Mouse (Mus musculus) forebrain, embryonic 10.5 days (tissue): ENCODE measurements around the gene Ccdc88b. TPM values are rescaled to one million over a fixed set of nuclear protein-coding genes. Genes with fewer than 3 reads are reported as not detected.

Source experiments
- DNase-seq: peaks from one replicate; pipeline ENCODE4 v3.0.0-alpha.2; 2017; ENCODE audit warnings: low spot score; ENCODE audit errors: extremely low spot score
- H3K27ac ChIP-seq: fragments of 300-500 bp; sonication (generic); 2 replicates; pipeline ENCODE4 v1.5.1; 2016; ENCODE audit warnings: mild to moderate bottlenecking
- H3K27me3 ChIP-seq: fragments of 300-500 bp; sonication (generic); 2 replicates; pipeline ENCODE4 v1.6.1; 2016; ENCODE audit warnings: mild to moderate bottlenecking; ENCODE audit not compliant: poor library complexity, severe bottlenecking
- H3K36me3 ChIP-seq: fragments of 300-500 bp; sonication (generic); replicated peaks from 2 replicates; pipeline ENCODE4 v1.6.1; 2016; ENCODE audit warnings: mild to moderate bottlenecking, moderate library complexity
- H3K4me1 ChIP-seq: fragments of 300-500 bp; sonication (generic); 2 replicates; pipeline ENCODE4 v1.6.1; 2016
- H3K4me3 ChIP-seq: fragments of 300-500 bp; sonication (generic); 2 replicates; pipeline ENCODE4 v1.5.1; 2016; ENCODE audit warnings: mild to moderate bottlenecking, moderate library complexity
- H3K9me3 ChIP-seq: fragments of 300-500 bp; sonication (generic); 2 replicates; pipeline ENCODE4 v1.6.1; 2016; ENCODE audit warnings: mild to moderate bottlenecking, moderate library complexity
- WGBS: fragments of 180-500 bp; shearing (Covaris S2); methylation state at CpG from one replicate; pipeline ENCODE4 v1.1.7; 2016; 5-methylcytosine and 5-hydroxymethylcytosine counted together
- polyA plus RNA-seq: library from polyadenylated mRNA; unstranded; fragments of >200 nt; fragmentation: Nextera tagmentation; extraction: Ambion mirVana; gene quantifications from 2 replicates; pipeline ENCODE4 v1.2.1, GENCODE M21; 2016

The Ccdc88b gene
- polyA plus RNA-seq, 1 experiment from 2014 or later, result 0.32 TPM

GRCm38 (mm10) chr19:6854658-6855057, 3.4 kb downstream of the Ccdc88b start:
- no peak for DNase-seq
- Histone ChIP-seq H3K4me1 (peaks cover 39% of the 10 kb centered on the region), H3K4me3 (no peak overlapping the region), H3K36me3 (no peaks in the 10 kb centered on the region), H3K27me3 (peaks cover 65% of the 10 kb centered on the region), H3K27ac (no peak overlapping the region), H3K9me3 (no peaks in the 10 kb centered on the region)
- 87% methylated on average over 12 of the region's 12 CpGs for WGBS

GRCm38 (mm10) chr19:6853903-6854302, 4.1 kb downstream of the Ccdc88b start:
- DNase-seq, result no peak
- WGBS, result 79% methylated on average over 8 of the region's 8 CpGs
- H3K4me1 ChIP-seq, result peaks cover 40% of the 10 kb centered on the region
- H3K27me3 ChIP-seq, result peaks cover 73% of the 10 kb centered on the region
- H3K4me3 ChIP-seq, result no peak overlapping the region
- H3K9me3 ChIP-seq, result no peaks in the 10 kb centered on the region
- H3K27ac ChIP-seq, result no peak overlapping the region
- H3K36me3 ChIP-seq, result no peaks in the 10 kb centered on the region

- peak overlapping the region; percentile 51 for H3K27ac ChIP-seq
- no peaks in the 10 kb centered on the region for H3K36me3 ChIP-seq
- no peak for DNase-seq
- no peak overlapping the region for H3K4me3 ChIP-seq
- peaks cover 85% of the 10 kb centered on the region for H3K27me3 ChIP-seq
- H3K9me3 ChIP-seq, result no peaks in the 10 kb centered on the region
- peaks cover 49% of the 10 kb centered on the region for H3K4me1 ChIP-seq
- WGBS, result 74% methylated on average over 21 of the region's 21 CpGs
These were observed 5.4 kb downstream of the Ccdc88b start for GRCm38 (mm10) chr19:6852393-6853305.

GRCm38 (mm10) chr19:6851497-6851896, 6.5 kb downstream of the Ccdc88b start:
- H3K27ac ChIP-seq, result no peak overlapping the region
- H3K27me3 ChIP-seq, result peaks cover 94% of the 10 kb centered on the region
- H3K4me3 ChIP-seq, result no peak overlapping the region
- DNase-seq, result no peak
- no peaks in the 10 kb centered on the region for H3K36me3 ChIP-seq
- peaks cover 43% of the 10 kb centered on the region for H3K4me1 ChIP-seq
- 87% methylated on average over 3 of the region's 3 CpGs for WGBS
- no peaks in the 10 kb centered on the region for H3K9me3 ChIP-seq

- peaks cover 24% of the 10 kb centered on the region for H3K4me1 ChIP-seq
- H3K27me3 ChIP-seq, result peaks cover 94% of the 10 kb centered on the region
- H3K4me3 ChIP-seq, result no peak overlapping the region
- 70% methylated on average over 23 of the region's 23 CpGs for WGBS
- no peak overlapping the region; the same call in 1 of the 2 replicates for H3K27ac ChIP-seq
- no peak for DNase-seq
- H3K9me3 ChIP-seq, result no peaks in the 10 kb centered on the region
- H3K36me3 ChIP-seq, result no peaks in the 10 kb centered on the region
These were observed 8.4 kb downstream of the Ccdc88b start for GRCm38 (mm10) chr19:6849506-6850068.

GRCm38 (mm10) chr19:6847841-6848517, 10.0 kb downstream of the Ccdc88b start:
- no peak overlapping the region for H3K27ac ChIP-seq
- DNase-seq, result no peak
- no peaks in the 10 kb centered on the region for H3K9me3 ChIP-seq
- 5% methylated on average over 31 of the region's 31 CpGs for WGBS
- peaks cover 22% of the 10 kb centered on the region for H3K4me1 ChIP-seq
- peak overlapping the region; percentile 45 for H3K4me3 ChIP-seq
- H3K36me3 ChIP-seq, result no peaks in the 10 kb centered on the region
- peaks cover 94% of the 10 kb centered on the region for H3K27me3 ChIP-seq

- no peak for DNase-seq
- Histone ChIP-seq H3K36me3 (no peaks in the 10 kb centered on the region), H3K4me1 (peaks cover 22% of the 10 kb centered on the region), H3K27me3 (peaks cover 100% of the 10 kb centered on the region), H3K9me3 (no peaks in the 10 kb centered on the region), H3K27ac (no peak overlapping the region), H3K4me3 (no peak overlapping the region)
- WGBS, result 77% methylated on average over 4 of the region's 4 CpGs
These were observed 12.0 kb downstream of the Ccdc88b start for GRCm38 (mm10) chr19:6846050-6846449.

- H3K4me3 ChIP-seq, result no peak overlapping the region
- H3K27ac ChIP-seq, result no peak overlapping the region
- WGBS, result 64% methylated on average over 1 of the region's 1 CpGs
- DNase-seq, result no peak
- H3K27me3 ChIP-seq, result peaks cover 100% of the 10 kb centered on the region
- no peaks in the 10 kb centered on the region for H3K9me3 ChIP-seq
- H3K36me3 ChIP-seq, result no peaks in the 10 kb centered on the region
- peaks cover 25% of the 10 kb centered on the region for H3K4me1 ChIP-seq
These were observed 15.7 kb downstream of the Ccdc88b start for GRCm38 (mm10) chr19:6842353-6842752.

GRCm38 (mm10) chr19:6841292-6841597, 16.8 kb downstream of the Ccdc88b start:
- peaks cover 100% of the 10 kb centered on the region for H3K27me3 ChIP-seq
- no peak overlapping the region for H3K4me3 ChIP-seq
- 31% methylated on average over 3 of the region's 3 CpGs for WGBS
- no peaks in the 10 kb centered on the region for H3K36me3 ChIP-seq
- DNase-seq, result no peak
- no peaks in the 10 kb centered on the region for H3K9me3 ChIP-seq
- H3K27ac ChIP-seq, result no peak overlapping the region
- H3K4me1 ChIP-seq, result peaks cover 22% of the 10 kb centered on the region

- H3K27me3 ChIP-seq, result peaks cover 100% of the 10 kb centered on the region
- WGBS, result 3% methylated on average over 44 of the region's 44 CpGs
These were observed 17.3 kb downstream of the Ccdc88b start, which contains the start of gene Rps6ka4 for GRCm38 (mm10) chr19:6840475-6841291. TSS of gene Rps6ka4 (minus strand) at chr19:6840636.

GRCm38 (mm10) chr19:6839615-6840474, 18.2 kb downstream of the Ccdc88b start:
- Histone ChIP-seq H3K9me3 (no peaks in the 10 kb centered on the region), H3K27ac (peak overlapping the region; percentile 81), H3K4me3 (peak overlapping the region; percentile 77), H3K36me3 (no peaks in the 10 kb centered on the region), H3K4me1 (peaks cover 22% of the 10 kb centered on the region), H3K27me3 (peaks cover 100% of the 10 kb centered on the region)
- peak; percentile 38 for DNase-seq
- WGBS, result under 1% methylated on average over 46 of the region's 46 CpGs

More at GRCm38 (mm10) chr19:6840475-6841291, 17.3 kb downstream of the Ccdc88b start, which contains the start of gene Rps6ka4:
- Histone ChIP-seq H3K4me1 (peaks cover 22% of the 10 kb centered on the region), H3K4me3 (peak within 1 kb of the TSS; percentile 77), H3K27ac (peak within 1 kb of the TSS; percentile 81), H3K36me3 (no peaks in the 10 kb centered on the region), H3K9me3 (no peaks in the 10 kb centered on the region)
- DNase-seq, result peak; percentile 45
